Mouse (Mus musculus) bone marrow, adult 2 months (tissue): ENCODE results near the gene Gm20741. TPM values are rescaled to one million over a fixed set of nuclear protein-coding genes. Genes with fewer than 3 reads are reported as not detected.

ENCODE experiments used
- H3K27ac ChIP-seq: fragments of 200-500 bp; 2 replicates; pipeline ENCODE4 v1.5.1; 2012; ENCODE audit warnings: low read depth, mild to moderate bottlenecking, control low read depth, inconsistent platforms, low read length; ENCODE audit not compliant: control insufficient read depth, poor library complexity, insufficient read depth
- H3K4me1 ChIP-seq: fragments of 200-500 bp; 2 replicates; pipeline ENCODE4 v1.6.1; 2011; ENCODE audit warnings: low read length; ENCODE audit not compliant: control insufficient read depth, insufficient read depth
- H3K4me3 ChIP-seq: fragments of 200-500 bp; replicated peaks from 2 replicates; pipeline ENCODE3; 2011; ENCODE audit warnings: mild to moderate bottlenecking, low read depth, low read length, control low read depth; ENCODE audit not compliant: control insufficient read depth
- CTCF ChIP-seq: fragments of 200-500 bp; IDR thresholded peaks from 2 replicates; pipeline ENCODE4 v1.5.1; 2011; ENCODE audit warnings: low read length, control low read depth; ENCODE audit not compliant: control insufficient read depth, insufficient read depth
- POLR2A ChIP-seq: fragments of 200-500 bp; IDR thresholded peaks from 2 replicates; pipeline ENCODE4 v1.6.1; 2011; ENCODE audit warnings: low read depth, mild to moderate bottlenecking, control low read depth, low read length, borderline replicate concordance; ENCODE audit not compliant: control insufficient read depth
- WGBS: fragments of 180-500 bp; shearing (Covaris S2); methylation state at CpG from one replicate; pipeline ENCODE4 v1.1.7; 2018; 5-methylcytosine and 5-hydroxymethylcytosine counted together
- polyA plus RNA-seq: library from polyadenylated mRNA; stranded (reverse); fragments of >200 nt; gene quantifications from 2 replicates; pipeline ENCODE4 v1.2.4, GENCODE M21; 2011; ENCODE audit warnings: low replicate concordance; ENCODE audit not compliant: missing spikeins, insufficient read depth, insufficient read length

Gm20741 gene
- polyA plus RNA-seq, 1 experiment: not detected

DNA sequence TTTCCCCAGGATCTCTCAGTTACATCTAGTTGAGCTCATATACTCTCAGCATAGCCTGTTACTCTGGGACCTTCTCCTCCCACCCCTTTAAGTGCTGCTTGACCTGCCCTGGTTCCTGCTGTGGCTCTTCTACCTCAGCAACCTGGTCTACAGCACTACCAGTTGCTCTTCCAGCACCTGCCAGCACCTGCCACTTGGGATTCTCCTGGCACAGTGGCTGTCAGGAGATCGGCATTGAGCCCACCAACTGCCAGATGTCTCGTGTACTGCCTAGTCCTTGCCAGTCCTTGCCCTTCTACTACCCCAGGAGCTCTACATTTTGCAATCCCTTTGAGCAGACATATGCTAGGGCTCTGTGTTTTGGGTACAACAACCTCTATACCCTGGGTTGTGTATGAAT, 25.2 kb downstream of the Gm20741 start:
- WGBS: 60% methylated on average over 2 of the region's 2 CpGs
- TF ChIP-seq POLR2A: no peak
- no peak for TF ChIP-seq CTCF
- H3K4me1 ChIP-seq: no peaks in the 10 kb centered on the region
- H3K4me3 ChIP-seq: no peak overlapping the region
- H3K27ac ChIP-seq: no peak overlapping the region

DNA sequence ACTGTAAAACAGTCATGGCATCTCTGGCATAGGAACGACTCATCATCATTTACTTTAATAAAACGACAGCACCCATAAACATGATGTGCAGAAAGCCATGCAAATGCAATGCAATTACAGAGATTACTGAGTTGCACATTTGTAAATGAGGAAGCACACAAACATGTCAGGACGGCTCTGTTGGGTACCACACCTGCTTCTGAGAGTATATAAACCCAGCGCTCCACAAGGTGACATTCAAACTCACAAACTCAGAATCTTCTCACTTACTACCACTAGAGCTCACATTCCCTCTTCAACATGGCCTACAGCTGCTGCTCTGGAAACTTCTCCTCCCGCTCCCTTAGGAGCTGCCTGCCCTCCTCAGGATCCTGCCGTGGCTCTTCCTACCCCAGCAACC, 34.4 kb downstream of the Gm20741 start, which contains the start of gene Gm5965:
Gene Gm5965, plus strand, starts transcription at position 301 of the 400 bp plus-strand sequence.
- WGBS: 79% methylated on average over 6 of the region's 6 CpGs
- TF ChIP-seq POLR2A: no peak
- no peak for TF ChIP-seq CTCF
- Histone ChIP-seq H3K4me1 (no peaks in the 10 kb centered on the region), H3K4me3 (no peak within 1 kb of the TSS), H3K27ac (no peak within 1 kb of the TSS)

DNA sequence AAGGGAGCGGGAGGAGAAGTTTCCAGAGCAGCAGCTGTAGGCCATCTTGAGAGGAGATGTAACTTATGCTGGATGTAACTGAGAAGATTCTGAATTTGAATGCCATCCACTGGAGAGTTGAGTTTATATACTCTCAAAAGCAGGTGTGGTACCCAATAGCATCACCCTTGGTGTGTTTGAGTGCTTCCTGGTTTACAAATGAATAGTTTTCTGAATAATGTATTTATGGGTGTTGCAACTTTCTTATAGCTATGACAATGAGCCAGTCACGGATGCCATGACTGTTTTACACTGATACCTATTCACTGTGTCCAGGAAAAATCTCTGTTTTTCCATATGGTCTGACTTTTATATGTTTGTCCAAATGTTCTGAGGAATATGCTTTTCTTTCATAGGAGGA, 37.9 kb downstream of the Gm20741 start, which contains the start of gene 2310057N15Rik:
Gene 2310057N15Rik, minus strand, starts transcription at position 101 of the 400 bp plus-strand sequence.
- H3K4me1 ChIP-seq: no peaks in the 10 kb centered on the region
- no peak within 1 kb of the TSS for H3K4me3 ChIP-seq
- no peak for TF ChIP-seq POLR2A
- TF ChIP-seq CTCF: no peak
- 67% methylated on average over 2 of the region's 2 CpGs for WGBS
- H3K27ac ChIP-seq: no peak within 1 kb of the TSS

Other genes starting within 250 kb of the Gm20741 start
- gene Cldn8, start 249.0 kb downstream of the Gm20741 start, polyA plus RNA-seq: not detected in 2 replicates
- gene Krtap24-1, start 199.9 kb downstream of the Gm20741 start, polyA plus RNA-seq: not detected in 2 replicates
- gene 2310079G19Rik, start 184.6 kb downstream of the Gm20741 start, polyA plus RNA-seq: not detected in 2 replicates
- gene Krtap26-1, start 164.4 kb downstream of the Gm20741 start, polyA plus RNA-seq: not detected in 2 replicates
- gene Krtap27-1, start 140.5 kb downstream of the Gm20741 start, polyA plus RNA-seq: not detected in 2 replicates
- gene 2310061N02Rik, start 104.3 kb downstream of the Gm20741 start, polyA plus RNA-seq: not detected in 2 replicates
- gene Krtap13-1, start 83.4 kb downstream of the Gm20741 start, polyA plus RNA-seq: not detected in 2 replicates
- gene Krtap13, start 60.6 kb downstream of the Gm20741 start, polyA plus RNA-seq: not detected in 2 replicates
- not detected in 2 replicates for gene 2310034C09Rik, start 53.4 kb downstream of the Gm20741 start, polyA plus RNA-seq
- gene 2310057N15Rik, start 38.0 kb downstream of the Gm20741 start, polyA plus RNA-seq: not detected in 2 replicates
- gene Gm5965, start 34.3 kb downstream of the Gm20741 start, polyA plus RNA-seq: not detected in 2 replicates
- not detected in 2 replicates for gene Krtap15, start 8.0 kb upstream of the Gm20741 start, polyA plus RNA-seq
- gene Krtap14, start 13.9 kb upstream of the Gm20741 start, polyA plus RNA-seq: not detected in 2 replicates
- gene Krtap19-1, start 57.2 kb upstream of the Gm20741 start, polyA plus RNA-seq: not detected in 2 replicates
- not detected in 2 replicates for gene Krtap19-2, start 62.0 kb upstream of the Gm20741 start, polyA plus RNA-seq
- not detected in 2 replicates for gene Krtap19-3, start 65.8 kb upstream of the Gm20741 start, polyA plus RNA-seq
- not detected in 2 replicates for gene Krtap19-4, start 72.9 kb upstream of the Gm20741 start, polyA plus RNA-seq
- gene Krtap19-5, start 84.2 kb upstream of the Gm20741 start, polyA plus RNA-seq: not detected in 2 replicates
- not detected in 2 replicates for gene Krtap19-9b, start 120.0 kb upstream of the Gm20741 start, polyA plus RNA-seq
- gene Krtap16-3, start 150.7 kb upstream of the Gm20741 start, polyA plus RNA-seq: not detected in 2 replicates
- gene Krtap22-2, start 198.5 kb upstream of the Gm20741 start, polyA plus RNA-seq: not detected in 2 replicates
- gene Gm10229, start 203.1 kb upstream of the Gm20741 start, polyA plus RNA-seq: not detected in 2 replicates
- not detected in 2 replicates for gene Krtap6-1, start 219.5 kb upstream of the Gm20741 start, polyA plus RNA-seq
- gene Gm10228, start 229.3 kb upstream of the Gm20741 start, polyA plus RNA-seq: not detected in 2 replicates
- not detected in 2 replicates for gene Krtap6-5, start 235.7 kb upstream of the Gm20741 start, polyA plus RNA-seq